Mouse (Mus musculus) heart, adult 2 months (tissue): ENCODE results near the gene Prap1.

Experiments used
- CTCF ChIP-seq: fragments of 200-600 bp; IDR thresholded peaks from 2 replicates; pipeline ENCODE4 v1.8.1; 2022; ENCODE audit warnings: antibody characterized with exemption, mild to moderate bottlenecking, moderate library complexity
- EP300 ChIP-seq: fragments of 200-500 bp; IDR thresholded peaks from 2 replicates; pipeline ENCODE4 v1.6.1; 2011; ENCODE audit warnings: low read depth, low read length, control low read depth; ENCODE audit not compliant: insufficient read depth

- TF ChIP-seq CTCF, result no peak
- TF ChIP-seq EP300, result no peak
These were observed 28.2 kb downstream of the Prap1 start for GRCm38 (mm10) chr7:140121338-140121910.
